Mouse (Mus musculus) large intestine, adult 2 months (tissue): Measurements from ENCODE around the gene Rad18. TPM values are rescaled to one million over a fixed set of nuclear protein-coding genes. Genes with fewer than 3 reads are reported as not detected.
A peak's percentile ranks its signal among the peaks of the same experiment; 100 is the strongest.

Source experiments
- DNase-seq: peaks from one replicate; pipeline ENCODE4 v3.0.0-alpha.2; 2012; ENCODE audit warnings: low read depth, low spot score
- WGBS: fragments of 180-500 bp; shearing (Covaris S2); methylation state at CpG from one replicate; pipeline ENCODE4 v1.1.7; 2018; 5-methylcytosine and 5-hydroxymethylcytosine counted together
- polyA plus RNA-seq: library from polyadenylated mRNA; depleted of rRNA; stranded (reverse); fragments of >200 nt; gene quantifications from 2 replicates; pipeline ENCODE4 v1.2.3, GENCODE M21; 2012

Gene Rad18
- polyA plus RNA-seq, 1 experiment = 1.9 TPM

- DNase-seq = no peak
- WGBS = 100% methylated on average over 1 of the region's 1 CpGs
Observed at GRCm38 (mm10) chr6:112691523-112691922, 5.0 kb downstream of the Rad18 start.

- 89% methylated on average over 3 of the region's 3 CpGs for WGBS
- DNase-seq = no peak
Observed at GRCm38 (mm10) chr6:112688033-112688432, 8.5 kb downstream of the Rad18 start.

GRCm38 (mm10) chr6:112686485-112686884 is 10.0 kb downstream of the Rad18 start:
- DNase-seq = no peak

GRCm38 (mm10) chr6:112684065-112684464 is 12.4 kb downstream of the Rad18 start:
- 60% methylated on average over 2 of the region's 2 CpGs for WGBS
- DNase-seq = no peak

More at GRCm38 (mm10) chr6:112686485-112686884, 10.0 kb downstream of the Rad18 start:
- 70% methylated on average over 7 of the region's 7 CpGs for WGBS

- DNase-seq = no peak
- 69% methylated on average over 5 of the region's 5 CpGs for WGBS
Observed at GRCm38 (mm10) chr6:112632071-112632470, 64.4 kb downstream of the Rad18 start.

GRCm38 (mm10) chr6:112630291-112630690 is 66.2 kb downstream of the Rad18 start:
- 97% methylated on average over 4 of the region's 4 CpGs for WGBS
- DNase-seq = no peak

GRCm38 (mm10) chr6:112628301-112628700 is 68.2 kb downstream of the Rad18 start:
- 90% methylated on average over 8 of the region's 8 CpGs for WGBS
- no peak for DNase-seq

GRCm38 (mm10) chr6:112622321-112622720 is 74.2 kb downstream of the Rad18 start:
- no peak for DNase-seq
- WGBS = 72% methylated on average over 4 of the region's 4 CpGs

- 36% methylated on average over 5 of the region's 5 CpGs for WGBS
Observed at GRCm38 (mm10) chr6:112620027-112620426, 76.5 kb downstream of the Rad18 start.

GRCm38 (mm10) chr6:112617728-112618318 is 78.7 kb downstream of the Rad18 start:
- DNase-seq = peak; percentile 52
- WGBS = 42% methylated on average over 4 of the region's 4 CpGs

More at GRCm38 (mm10) chr6:112620027-112620426, 76.5 kb downstream of the Rad18 start:
- DNase-seq = peak; percentile 64

GRCm38 (mm10) chr6:112609027-112609426 is 87.5 kb downstream of the Rad18 start:
- no peak for DNase-seq
- 55% methylated on average over 4 of the region's 4 CpGs for WGBS

GRCm38 (mm10) chr6:112603866-112604265 is 92.6 kb downstream of the Rad18 start:
- DNase-seq = no peak

GRCm38 (mm10) chr6:112594971-112595370 is 101.5 kb downstream of the Rad18 start:
- no peak for DNase-seq
- WGBS = 89% methylated on average over 7 of the region's 7 CpGs

GRCm38 (mm10) chr6:112587912-112588311 is 108.6 kb downstream of the Rad18 start:
- no peak for DNase-seq
- 58% methylated on average over 1 of the region's 1 CpGs for WGBS

- WGBS = 73% methylated on average over 4 of the region's 4 CpGs
Observed at GRCm38 (mm10) chr6:112586999-112587398, 109.5 kb downstream of the Rad18 start.

GRCm38 (mm10) chr6:112584961-112585360 is 111.5 kb downstream of the Rad18 start:
- WGBS = 84% methylated on average over 5 of the region's 5 CpGs
- DNase-seq = no peak

More at GRCm38 (mm10) chr6:112586999-112587398, 109.5 kb downstream of the Rad18 start:
- DNase-seq = no peak

- WGBS = 81% methylated on average over 4 of the region's 4 CpGs
- DNase-seq = no peak
Observed at GRCm38 (mm10) chr6:112582022-112582421, 114.5 kb downstream of the Rad18 start.

GRCm38 (mm10) chr6:112577198-112577597 is 119.3 kb downstream of the Rad18 start:
- 55% methylated on average over 5 of the region's 5 CpGs for WGBS
- DNase-seq = no peak

- DNase-seq = no peak
- WGBS = 68% methylated on average over 3 of the region's 3 CpGs
Observed at GRCm38 (mm10) chr6:112574558-112574957, 121.9 kb downstream of the Rad18 start.

GRCm38 (mm10) chr6:112570413-112570812 is 126.1 kb downstream of the Rad18 start:
- 47% methylated on average over 1 of the region's 1 CpGs for WGBS

More at GRCm38 (mm10) chr6:112570413-112570812, 126.1 kb downstream of the Rad18 start:
- DNase-seq = no peak
